Mouse (Mus musculus): ENCODE data around the gene Abca5. TPM values are rescaled to one million over a fixed set of nuclear protein-coding genes. Genes with fewer than 3 reads are reported as not detected.

The Abca5 gene
- polyA plus RNA-seq, 1 experiment from 2014 or later: 5.4 TPM

DNA sequence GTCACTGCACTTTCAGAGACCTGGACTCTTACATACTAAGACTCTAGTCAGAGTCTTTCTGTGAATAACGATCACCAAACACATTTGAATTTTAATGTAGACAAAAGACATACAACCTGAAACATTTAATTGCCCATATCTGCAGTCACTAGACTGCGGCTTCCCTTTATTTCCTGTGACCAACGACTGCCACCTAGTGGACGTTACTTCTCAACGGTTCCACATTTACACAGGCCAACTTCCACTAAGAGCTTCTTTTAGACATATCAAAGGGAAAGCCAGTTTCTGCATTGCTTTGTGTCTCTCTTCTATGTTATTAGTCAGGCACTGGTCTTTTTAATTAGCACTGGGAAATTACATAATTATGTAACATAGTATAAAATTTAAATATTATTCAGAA is 65.8 kb downstream of the Abca5 start:
- H3K9me3 ChIP-seq (ENCODE audit: control insufficient read depth, low read length): no peaks in the 10 kb centered on the region
- H3K36me3 ChIP-seq (ENCODE audit: control insufficient read depth, insufficient read depth, low read length): no peaks in the 10 kb centered on the region
- no peak overlapping the region for H3K4me2 ChIP-seq (replicated peaks; ENCODE audit: low read depth)
- no peak overlapping the region for H3K9ac ChIP-seq (ENCODE audit: low read length)
- ATAC-seq (ENCODE audit: low FRiP score, low TSS enrichment): no peak
- no peak overlapping the region for H3K4me3 ChIP-seq (ENCODE audit: low read depth, low read length)
- DNase-seq (ENCODE audit: low spot score): peak; percentile 66
- H3K27me3 ChIP-seq (ENCODE audit: control insufficient read depth, insufficient read depth, low read length): no peaks in the 10 kb centered on the region
- WGBS: 6% methylated on average over 5 of the region's 5 CpGs
- TF ChIP-seq CTCF (IDR thresholded peaks at IDR 0.05; ENCODE audit: low read depth): peak; percentile 89
- no peak for TF ChIP-seq EP300 (optimal IDR thresholded peaks at IDR 0.05)
- H3K4me1 ChIP-seq (replicated peaks; ENCODE audit: control insufficient read depth, insufficient read depth): no peaks in the 10 kb centered on the region
- no peak overlapping the region for H3K27ac ChIP-seq (replicated peaks)

DNA sequence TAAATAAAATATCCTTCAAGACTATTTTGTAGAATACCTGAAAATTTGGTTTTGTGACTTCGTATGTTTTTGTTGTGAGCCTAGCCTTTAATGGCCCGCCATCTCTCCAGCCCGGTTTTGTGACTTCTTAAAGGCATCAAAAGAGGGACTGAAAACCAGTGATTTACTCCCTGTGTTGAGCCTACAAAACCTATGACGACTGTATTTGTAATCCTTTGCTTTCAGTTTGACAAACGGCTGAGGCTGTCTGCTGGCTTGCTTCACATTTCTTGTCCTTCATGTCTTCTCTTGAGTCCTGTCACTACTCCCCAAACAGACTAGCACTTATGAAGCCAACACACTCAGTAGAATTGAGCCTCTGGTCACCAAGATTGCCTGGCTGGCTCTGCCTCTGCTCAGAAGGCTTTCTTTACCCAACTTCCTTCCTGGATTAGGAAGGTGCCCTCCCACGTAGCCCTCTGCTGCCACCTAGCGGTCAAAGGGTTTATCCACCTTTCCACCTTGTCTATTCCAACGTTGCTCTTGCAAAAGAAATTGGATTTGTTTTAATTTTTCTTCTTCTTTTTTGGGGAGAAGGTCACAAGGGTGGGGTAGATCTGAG is 69.2 kb downstream of the Abca5 start:
- Histone ChIP-seq H3K4me1 (replicated peaks; ENCODE audit: control insufficient read depth, insufficient read depth) (no peaks in the 10 kb centered on the region), H3K9me3 (ENCODE audit: control insufficient read depth, low read length) (no peaks in the 10 kb centered on the region), H3K4me3 (ENCODE audit: low read depth, low read length) (no peak overlapping the region), H3K9ac (ENCODE audit: low read length) (peak overlapping the region; percentile 45; the same call in 1 of the 2 replicates), H3K27me3 (ENCODE audit: control insufficient read depth, insufficient read depth, low read length) (no peaks in the 10 kb centered on the region), H3K4me2 (replicated peaks; ENCODE audit: low read depth) (peak overlapping the region; percentile 33), H3K27ac (replicated peaks) (0 out of 2 replicates have a peak overlapping the region, but pooled peaks have one; percentile 6), H3K36me3 (ENCODE audit: control insufficient read depth, insufficient read depth, low read length) (no peaks in the 10 kb centered on the region)
- ATAC-seq (ENCODE audit: low FRiP score, low TSS enrichment) (peak; percentile 86), DNase-seq (ENCODE audit: low spot score) (peak; percentile 93)
- TF ChIP-seq CTCF (IDR thresholded peaks at IDR 0.05; ENCODE audit: low read depth) (peak; percentile 99), EP300 (optimal IDR thresholded peaks at IDR 0.05) (no peak)
- 32% methylated on average over 8 of the region's 8 CpGs for WGBS

DNA sequence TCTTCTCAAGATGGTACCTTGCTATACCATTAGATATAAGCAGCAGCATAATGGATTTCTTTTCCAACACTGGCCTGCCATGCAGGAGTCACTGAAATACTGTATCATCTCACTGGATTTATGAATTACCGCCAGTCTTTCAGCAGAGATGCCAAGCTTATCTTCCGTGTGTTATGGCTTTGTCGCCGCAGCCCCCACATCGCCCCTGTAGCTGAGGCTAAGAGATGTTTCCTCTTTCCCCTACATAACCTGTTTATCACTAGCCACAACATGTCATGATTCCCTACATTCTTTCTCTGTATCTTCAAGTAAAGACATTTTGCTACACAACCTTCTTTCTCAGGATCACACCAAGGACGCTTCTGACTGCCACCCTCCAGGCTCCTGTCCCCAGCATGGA is 70.3 kb downstream of the Abca5 start:
- Histone ChIP-seq H3K27ac (replicated peaks) (no peak overlapping the region), H3K4me3 (ENCODE audit: low read depth, low read length) (no peak overlapping the region), H3K27me3 (ENCODE audit: control insufficient read depth, insufficient read depth, low read length) (no peaks in the 10 kb centered on the region), H3K4me2 (replicated peaks; ENCODE audit: low read depth) (no peak overlapping the region), H3K4me1 (replicated peaks; ENCODE audit: control insufficient read depth, insufficient read depth) (no peaks in the 10 kb centered on the region), H3K9ac (ENCODE audit: low read length) (no peak overlapping the region), H3K9me3 (ENCODE audit: control insufficient read depth, low read length) (no peaks in the 10 kb centered on the region), H3K36me3 (ENCODE audit: control insufficient read depth, insufficient read depth, low read length) (no peaks in the 10 kb centered on the region)
- ATAC-seq (ENCODE audit: low FRiP score, low TSS enrichment): no peak
- 89% methylated on average over 6 of the region's 6 CpGs for WGBS
- DNase-seq (ENCODE audit: low spot score): no peak
- no peak for TF ChIP-seq CTCF (IDR thresholded peaks at IDR 0.05; ENCODE audit: low read depth)
- TF ChIP-seq EP300 (optimal IDR thresholded peaks at IDR 0.05): no peak

DNA sequence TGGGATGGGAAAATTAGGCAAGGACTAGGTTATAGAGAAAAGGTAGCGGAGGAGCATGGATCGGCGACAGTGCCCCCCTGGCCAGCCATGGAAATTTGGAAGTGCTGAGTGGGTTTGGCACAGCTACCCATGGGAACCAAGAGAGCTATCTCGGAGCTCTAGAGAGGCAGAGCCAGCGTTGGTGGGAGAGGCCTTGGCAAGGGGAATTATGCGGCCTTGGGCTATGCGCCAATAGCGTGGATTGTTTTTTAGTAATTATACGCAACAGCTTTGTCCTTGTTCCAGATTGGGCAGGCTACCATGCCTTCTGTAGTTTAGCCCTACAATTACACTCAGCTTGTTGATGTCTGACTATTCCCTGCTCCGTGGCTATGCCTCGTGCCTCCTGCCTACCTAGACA is 70.8 kb downstream of the Abca5 start:
- Histone ChIP-seq H3K4me2 (replicated peaks; ENCODE audit: low read depth) (no peak overlapping the region), H3K9me3 (ENCODE audit: control insufficient read depth, low read length) (no peaks in the 10 kb centered on the region), H3K4me1 (replicated peaks; ENCODE audit: control insufficient read depth, insufficient read depth) (no peaks in the 10 kb centered on the region), H3K36me3 (ENCODE audit: control insufficient read depth, insufficient read depth, low read length) (no peaks in the 10 kb centered on the region), H3K27me3 (ENCODE audit: control insufficient read depth, insufficient read depth, low read length) (no peaks in the 10 kb centered on the region), H3K4me3 (ENCODE audit: low read depth, low read length) (no peak overlapping the region), H3K27ac (replicated peaks) (no peak overlapping the region), H3K9ac (ENCODE audit: low read length) (no peak overlapping the region)
- no peak for DNase-seq (ENCODE audit: low spot score)
- no peak for ATAC-seq (ENCODE audit: low FRiP score, low TSS enrichment)
- 82% methylated on average over 11 of the region's 11 CpGs for WGBS
- TF ChIP-seq EP300 (optimal IDR thresholded peaks at IDR 0.05) (no peak), CTCF (IDR thresholded peaks at IDR 0.05; ENCODE audit: low read depth) (no peak)

DNA sequence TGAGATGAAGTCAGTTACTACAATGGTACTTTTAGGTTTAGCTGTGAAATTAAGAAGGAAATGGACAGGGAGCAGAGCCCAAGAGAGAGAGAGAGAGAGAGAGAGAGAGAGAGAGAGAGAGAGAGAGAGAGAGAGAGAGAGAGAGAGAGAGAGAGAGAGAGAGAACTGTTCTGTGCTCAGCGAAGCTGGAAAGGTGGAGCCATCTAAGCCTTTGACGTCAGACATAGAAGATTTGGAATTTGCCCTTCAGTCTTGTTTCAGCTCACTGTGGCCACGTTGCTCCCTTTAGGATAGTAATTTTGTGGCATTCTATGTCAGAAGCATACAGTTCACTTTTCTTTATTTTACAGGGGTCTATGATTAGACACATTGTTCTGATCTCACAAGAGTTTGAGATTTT is 75.6 kb downstream of the Abca5 start:
- H3K27ac ChIP-seq (replicated peaks): no peak overlapping the region
- no peak for ATAC-seq (ENCODE audit: low FRiP score, low TSS enrichment)
- H3K9me3 ChIP-seq (ENCODE audit: control insufficient read depth, low read length): no peaks in the 10 kb centered on the region
- H3K4me1 ChIP-seq (replicated peaks; ENCODE audit: control insufficient read depth, insufficient read depth): no peaks in the 10 kb centered on the region
- 68% methylated on average over 3 of the region's 3 CpGs for WGBS
- TF ChIP-seq CTCF (IDR thresholded peaks at IDR 0.05; ENCODE audit: low read depth) (no peak), EP300 (optimal IDR thresholded peaks at IDR 0.05) (no peak)
- DNase-seq (ENCODE audit: low spot score): no peak
- H3K27me3 ChIP-seq (ENCODE audit: control insufficient read depth, insufficient read depth, low read length): no peaks in the 10 kb centered on the region
- no peaks in the 10 kb centered on the region for H3K36me3 ChIP-seq (ENCODE audit: control insufficient read depth, insufficient read depth, low read length)
- no peak overlapping the region for H3K4me3 ChIP-seq (ENCODE audit: low read depth, low read length)
- no peak overlapping the region for H3K4me2 ChIP-seq (replicated peaks; ENCODE audit: low read depth)
- H3K9ac ChIP-seq (ENCODE audit: low read length): no peak overlapping the region

DNA sequence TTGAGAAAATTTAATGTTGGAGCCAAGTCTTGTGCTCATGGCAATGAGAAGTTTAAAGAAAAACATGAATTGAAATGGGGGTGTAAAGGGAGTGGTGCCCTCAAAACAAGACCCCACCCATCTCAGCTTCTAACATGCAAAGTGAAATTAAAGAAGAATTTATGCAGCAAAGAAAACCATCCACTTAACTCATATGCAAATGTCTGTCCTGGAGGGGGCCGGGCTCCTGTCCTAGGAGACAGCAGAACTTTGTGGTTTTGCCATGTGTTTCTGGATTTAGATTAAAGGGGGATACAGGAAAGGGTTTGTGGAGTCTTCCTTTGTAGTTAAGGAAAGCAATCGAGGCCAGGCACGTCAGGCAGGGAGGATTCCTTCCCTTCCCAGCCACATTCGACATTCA is 79.6 kb downstream of the Abca5 start:
- no peak overlapping the region for H3K4me3 ChIP-seq (ENCODE audit: low read depth, low read length)
- ATAC-seq (ENCODE audit: low FRiP score, low TSS enrichment) (no peak), DNase-seq (ENCODE audit: low spot score) (no peak)
- no peaks in the 10 kb centered on the region for H3K9me3 ChIP-seq (ENCODE audit: control insufficient read depth, low read length)
- no peaks in the 10 kb centered on the region for H3K27me3 ChIP-seq (ENCODE audit: control insufficient read depth, insufficient read depth, low read length)
- no peaks in the 10 kb centered on the region for H3K36me3 ChIP-seq (ENCODE audit: control insufficient read depth, insufficient read depth, low read length)
- H3K9ac ChIP-seq (ENCODE audit: low read length): no peak overlapping the region
- no peak overlapping the region for H3K27ac ChIP-seq (replicated peaks)
- TF ChIP-seq EP300 (optimal IDR thresholded peaks at IDR 0.05) (no peak), CTCF (IDR thresholded peaks at IDR 0.05; ENCODE audit: low read depth) (no peak)
- H3K4me2 ChIP-seq (replicated peaks; ENCODE audit: low read depth): no peak overlapping the region
- no peaks in the 10 kb centered on the region for H3K4me1 ChIP-seq (replicated peaks; ENCODE audit: control insufficient read depth, insufficient read depth)
- WGBS: 74% methylated on average over 4 of the region's 4 CpGs
